Mouse (Mus musculus): ENCODE results near the gene Nfatc2. TPM values are rescaled to one million over a fixed set of nuclear protein-coding genes. Genes with fewer than 3 reads are reported as not detected.

Nfatc2 gene
- total RNA-seq (2023), result 1 to 10 TPM; 6.5 to 8.6 TPM

DNA sequence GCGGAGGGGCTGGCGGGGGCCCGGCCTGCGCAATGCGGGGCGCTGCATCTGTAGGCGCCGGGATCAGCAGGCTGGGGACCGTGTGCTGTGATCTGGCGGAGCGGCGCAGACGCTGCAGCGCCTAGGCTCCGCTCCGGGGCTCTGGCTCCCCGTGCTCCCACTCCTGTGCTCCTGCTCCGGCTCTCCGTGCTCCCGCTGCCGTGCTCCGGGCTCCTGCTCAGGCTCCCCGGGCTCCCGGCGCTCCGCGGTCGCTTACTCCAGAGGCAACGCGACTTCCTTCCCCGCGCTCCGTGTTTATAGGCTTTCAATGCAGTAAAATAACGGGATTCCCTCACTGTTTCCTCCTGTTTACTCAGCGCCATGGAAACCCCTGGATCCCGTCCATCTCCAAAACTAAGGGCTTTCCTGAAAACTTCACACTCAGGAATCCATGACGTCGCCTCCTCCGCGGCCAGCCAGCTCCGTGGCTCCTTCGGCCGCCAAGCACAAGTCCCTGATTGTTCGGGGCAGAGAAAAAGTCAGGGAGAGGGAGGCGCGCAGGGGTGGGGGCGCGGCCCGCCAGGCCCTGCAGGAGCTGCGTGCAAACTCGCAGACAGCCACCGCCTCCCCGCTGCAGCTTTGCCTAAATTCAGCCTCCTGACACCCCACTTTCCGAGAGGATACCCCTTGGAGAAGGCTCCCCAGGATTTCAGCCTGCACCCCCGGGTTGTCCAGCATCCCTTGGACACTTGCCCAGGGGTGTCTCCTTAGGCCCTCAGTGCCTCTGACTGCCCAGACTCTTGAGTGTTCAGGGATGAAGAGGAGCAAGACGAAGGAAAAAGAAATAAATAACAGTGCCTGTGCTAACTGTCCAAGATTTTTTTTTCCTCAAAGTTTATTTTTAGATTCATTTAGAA, at the start of gene Nfatc2:
TSS of gene Nfatc2 (minus strand) at position 167 of the 896 bp plus-strand sequence.

Other genes with a start within 250 kb of the Nfatc2 start
- 1 to 10 TPM; 1.5 to 1.7 TPM for gene Atp9a, start 140.8 kb upstream of the Nfatc2 start, total RNA-seq (2023)
- not detected for gene Sall4, start 166.3 kb upstream of the Nfatc2 start, total RNA-seq (2023)

Data from neutrophil, adult 83 days (primary cell).